20 mouse cellular contexts compared by ENCODE assay signal in genomic region chr9:5271334-5271845, GRCm38 (mm10). TPM values are rescaled to one million over a fixed set of nuclear protein-coding genes. Genes with fewer than 3 reads are reported as not detected.
A peak's percentile ranks its signal among the peaks of the same experiment; 100 is the strongest.
DNase-seq lines count a peak whose midpoint lies in the region; ATAC-seq and TF ChIP-seq lines count a peak whose summit lies in the region.
"Had no signal": no experiment of that assay in that cellular context is flagged by ENCODE, and none has a peak within 500 bp of the region (broad histone marks: within the 10 kb centered on the region; RNA-seq: fewer than 3 reads in every experiment).

No protein-coding gene starts in this region.

- no peaks in the 10 kb centered on the region for H3K36me3 ChIP-seq in embryonic facial prominence, embryonic 11.5 days (replicated peaks; ENCODE audit: control insufficient read depth, insufficient read depth, low read depth, low read length)
- no peaks in the 10 kb centered on the region for H3K36me3 ChIP-seq in embryonic facial prominence, embryonic 10.5 days (replicated peaks)
- no peaks in the 10 kb centered on the region for H3K36me3 ChIP-seq in heart, embryonic 14.5 days (ENCODE audit: control insufficient read depth, insufficient read depth, low read length)
- H3K36me3 ChIP-seq in lung, embryonic 14.5 days (ENCODE audit: insufficient read depth): no peaks in the 10 kb centered on the region
- H3K36me3 ChIP-seq: embryonic facial prominence, embryonic 15.5 days; intestine, embryonic 15.5 days; limb, embryonic 10.5 days had no signal

- H3K4me2 ChIP-seq in embryonic facial prominence, embryonic 11.5 days (ENCODE audit: low read depth, low read length): no peak overlapping the region
- H3K4me2 ChIP-seq in heart, embryonic 14.5 days (ENCODE audit: low read length): no peak overlapping the region
- H3K4me2 ChIP-seq in lung, embryonic 14.5 days: no peak overlapping the region
- H3K4me2 ChIP-seq: embryonic facial prominence, embryonic 15.5 days; intestine, embryonic 15.5 days had no signal

- H3K27ac ChIP-seq in embryonic facial prominence, embryonic 11.5 days (replicated peaks; ENCODE audit: low read depth, low read length): no peak overlapping the region
- no peak overlapping the region for H3K27ac ChIP-seq in embryonic facial prominence, embryonic 10.5 days (replicated peaks)
- peak overlapping the region; percentile 1 to 24; a peak in 3 of 4 replicates for H3K27ac ChIP-seq in heart, embryonic 14.5 days (replicated peaks in 1 of 2; ENCODE audit: control insufficient read depth in 1 of 2, insufficient read depth in 1 of 2, low read depth in 2 of 2, low read length in 2 of 2)
- H3K27ac ChIP-seq in lung, embryonic 14.5 days (ENCODE audit: low read depth): no peak overlapping the region
- H3K27ac ChIP-seq: embryonic facial prominence, embryonic 15.5 days; gastrocnemius, adult 2 months; intestine, embryonic 15.5 days; layer of hippocampus, adult 2 months; limb, embryonic 10.5 days had no signal

- TF ChIP-seq CTCF in lung, embryonic 14.5 days (IDR thresholded peaks at IDR 0.05; ENCODE audit: low read depth): no peak

- no peak for ATAC-seq in embryonic facial prominence, embryonic 11.5 days (replicated peaks; ENCODE audit: insufficient number of reproducible peaks, low FRiP score, low TSS enrichment, low read depth)
- peak; percentile 59; the same call in 1 of the 2 replicates for ATAC-seq in heart, embryonic 14.5 days (ENCODE audit: insufficient number of reproducible peaks, insufficient read depth, low FRiP score, low read depth)
- ATAC-seq in lung, embryonic 14.5 days (ENCODE audit: insufficient read depth): peak; percentile 49; the same call in 1 of the 2 replicates
- ATAC-seq: forebrain, embryonic 14.5 days; hindbrain, embryonic 16.5 days; intestine, embryonic 15.5 days; Patski had no signal

- no peak overlapping the region for H3K4me3 ChIP-seq in embryonic facial prominence, embryonic 11.5 days (ENCODE audit: low read depth, low read length)
- no peak overlapping the region for H3K4me3 ChIP-seq in embryonic facial prominence, embryonic 10.5 days
- H3K4me3 ChIP-seq in heart, embryonic 14.5 days (ENCODE audit: control insufficient read depth in 1 of 2, insufficient read depth in 1 of 2, low read depth in 1 of 2, low read length in 2 of 2): no peak overlapping the region
- H3K4me3 ChIP-seq in lung, embryonic 14.5 days (ENCODE audit: low read depth, low read length): no peak overlapping the region
- H3K4me3 ChIP-seq: embryonic facial prominence, embryonic 15.5 days; gastrocnemius, adult 2 months; intestine, embryonic 15.5 days; layer of hippocampus, adult 2 months; limb, embryonic 10.5 days had no signal

- no peaks in the 10 kb centered on the region for H3K9me3 ChIP-seq in embryonic facial prominence, embryonic 11.5 days (replicated peaks; ENCODE audit: control insufficient read depth, low read length)
- H3K9me3 ChIP-seq in embryonic facial prominence, embryonic 10.5 days: no peaks in the 10 kb centered on the region
- H3K9me3 ChIP-seq in heart, embryonic 14.5 days (ENCODE audit: control insufficient read depth, low read length): no peaks in the 10 kb centered on the region
- H3K9me3 ChIP-seq in lung, embryonic 14.5 days (ENCODE audit: low read depth, low read length): no peaks in the 10 kb centered on the region
- H3K9me3 ChIP-seq: embryonic facial prominence, embryonic 15.5 days; intestine, embryonic 15.5 days; limb, embryonic 10.5 days had no signal

- WGBS in embryonic facial prominence, embryonic 11.5 days: 63% methylated on average over 6 of the region's 6 CpGs
- WGBS in embryonic facial prominence, embryonic 10.5 days: 63% methylated on average over 6 of the region's 6 CpGs
- WGBS in heart, embryonic 14.5 days: 56% methylated on average over 6 of the region's 6 CpGs
- WGBS in lung, embryonic 14.5 days: 47% methylated on average over 6 of the region's 6 CpGs

- H3K27me3 ChIP-seq in embryonic facial prominence, embryonic 11.5 days (ENCODE audit: control insufficient read depth, insufficient read depth, low read length): no peaks in the 10 kb centered on the region
- no peaks in the 10 kb centered on the region for H3K27me3 ChIP-seq in embryonic facial prominence, embryonic 10.5 days (replicated peaks; ENCODE audit: low read depth, poor library complexity, severe bottlenecking)
- no peaks in the 10 kb centered on the region for H3K27me3 ChIP-seq in heart, embryonic 14.5 days (ENCODE audit: control insufficient read depth, insufficient read depth, low read length)
- no peaks in the 10 kb centered on the region for H3K27me3 ChIP-seq in lung, embryonic 14.5 days (ENCODE audit: insufficient read depth, low read length)
- H3K27me3 ChIP-seq: embryonic facial prominence, embryonic 15.5 days; intestine, embryonic 15.5 days; Patski had no signal

- no peaks in the 10 kb centered on the region for H3K4me1 ChIP-seq in embryonic facial prominence, embryonic 11.5 days (ENCODE audit: control insufficient read depth, insufficient read depth, low read length)
- H3K4me1 ChIP-seq in embryonic facial prominence, embryonic 10.5 days: no peaks in the 10 kb centered on the region
- no peaks in the 10 kb centered on the region for H3K4me1 ChIP-seq in heart, embryonic 14.5 days (ENCODE audit: control insufficient read depth in 2 of 2, insufficient read depth in 2 of 2, low read length in 2 of 2)
- no peaks in the 10 kb centered on the region for H3K4me1 ChIP-seq in lung, embryonic 14.5 days (ENCODE audit: insufficient read depth)
- H3K4me1 ChIP-seq: embryonic facial prominence, embryonic 15.5 days had no signal

- DNase-seq in embryonic facial prominence, embryonic 11.5 days (ENCODE audit: low spot score): peak; percentile 1
- no peak for DNase-seq in embryonic facial prominence, embryonic 10.5 days (ENCODE audit: low spot score)
- no peak for DNase-seq in heart, postnatal 4 days
- DNase-seq in lung, embryonic 14.5 days: peak; percentile 2
- no peak for DNase-seq in lung, postnatal 36 days
- DNase-seq in mesoderm, embryonic 11.5 days (ENCODE audit: low read depth, low spot score): peak; percentile 14
- DNase-seq: cerebellum, adult 11 months; cerebellum, adult 9-11 months; gastrocnemius, adult 2 months; kidney, postnatal 14 days had no signal

- H3K9ac ChIP-seq in embryonic facial prominence, embryonic 11.5 days (replicated peaks; ENCODE audit: low read length): no peak overlapping the region
- H3K9ac ChIP-seq in heart, embryonic 14.5 days (ENCODE audit: low read length): no peak overlapping the region
- H3K9ac ChIP-seq in lung, embryonic 14.5 days: no peak overlapping the region
- H3K9ac ChIP-seq: embryonic facial prominence, embryonic 15.5 days; intestine, embryonic 15.5 days had no signal

RNA-seq across cellular contexts. Expression of gene Casp1, which starts 26.9 kb away (rescaled TPM):
- 0.69 and 0.92 TPM in 2 replicates for polyA plus RNA-seq in embryonic facial prominence, embryonic 11.5 days (2014; fragmentation: Nextera tagmentation; extraction: Ambion mirVana)
- 0.35 and 0.39 TPM in 2 replicates for polyA plus RNA-seq in embryonic facial prominence, embryonic 10.5 days (2016; fragmentation: Nextera tagmentation; extraction: Ambion mirVana)
- polyA plus RNA-seq in heart, embryonic 14.5 days (2014; fragmentation: Nextera tagmentation; extraction: Ambion mirVana): 0.61 and 1.1 TPM in 2 replicates
- under 1 TPM; 0.48 to 0.56 TPM for total RNA-seq in heart, postnatal 4 days (2021)
- 0.99 and 1.1 TPM in 2 replicates for polyA plus RNA-seq in lung, embryonic 14.5 days (2014; fragmentation: Nextera tagmentation; extraction: Ambion mirVana)

RNA-seq across cellular contexts. Expression of gene Casp4, which starts 37.2 kb away (rescaled TPM):
- 0.22 TPM in 1 of 2 replicates, not detected in the other for polyA plus RNA-seq in embryonic facial prominence, embryonic 11.5 days (2014; fragmentation: Nextera tagmentation; extraction: Ambion mirVana)
- polyA plus RNA-seq in embryonic facial prominence, embryonic 10.5 days (2016; fragmentation: Nextera tagmentation; extraction: Ambion mirVana): not detected in 2 replicates
- 2.3 and 2.7 TPM in 2 replicates for polyA plus RNA-seq in heart, embryonic 14.5 days (2014; fragmentation: Nextera tagmentation; extraction: Ambion mirVana)
- 1 to 10 TPM; 1.7 to 3.4 TPM for total RNA-seq in heart, postnatal 4 days (2021)
- 0.37 and 0.69 TPM in 2 replicates for polyA plus RNA-seq in lung, embryonic 14.5 days (2014; fragmentation: Nextera tagmentation; extraction: Ambion mirVana)
- total RNA-seq: midbrain, postnatal 0 days had no signal
- polyA plus RNA-seq: neural tube, embryonic 14.5 days had no signal

Comparison
In these comparisons a context has a peak if more than half of its experiments do, and no peak if none do; other contexts are left out.
1. DNase-seq: peak in embryonic facial prominence, embryonic 11.5 days (single experiment), lung, embryonic 14.5 days (single experiment) and mesoderm, embryonic 11.5 days (single experiment); none in embryonic facial prominence, embryonic 10.5 days (single experiment), heart, postnatal 4 days (single experiment) and lung, postnatal 36 days (single experiment).
2. H3K27ac ChIP-seq: peak in heart, embryonic 14.5 days (2 of 2); none in embryonic facial prominence, embryonic 11.5 days (single experiment), embryonic facial prominence, embryonic 10.5 days (single experiment) and lung, embryonic 14.5 days (single experiment).